Mouse (Mus musculus): ENCODE results near the gene Duxf3.
"Not testable (repeated sequence)": the region's sequence is repeated elsewhere in the genome, so short reads cannot be mapped to it uniquely, and the experiment has no call there.

Gene Duxf3

GRCm38 (mm10) chr10:58232641-58232969 lies at the start of gene Duxf3:
Gene Duxf3, minus strand, starts transcription at chr10:58232675.
- not testable (repeated sequence) for DNase-seq (ENCODE audit: low spot score)

- no peak for DNase-seq (ENCODE audit: low spot score)
Measured at GRCm38 (mm10) chr10:58282238-58282637, 49.8 kb upstream of the Duxf3 start.

GRCm38 (mm10) chr10:58258466-58258865 lies 26.0 kb upstream of the Duxf3 start:
- DNase-seq (ENCODE audit: low spot score), result no peak

GRCm38 (mm10) chr10:58255954-58256353 lies 23.5 kb upstream of the Duxf3 start:
- DNase-seq (ENCODE audit: low spot score), result peak; percentile 20

GRCm38 (mm10) chr10:58255213-58255892 lies 22.9 kb upstream of the Duxf3 start, which contains the start of gene Gcc2:
Gene Gcc2, plus strand, starts transcription at chr10:58255497.
- peak; percentile 91 for DNase-seq (ENCODE audit: low spot score)

- no peak for DNase-seq (ENCODE audit: low spot score)
Measured at GRCm38 (mm10) chr10:58254635-58255175, 22.2 kb upstream of the Duxf3 start.

- DNase-seq (ENCODE audit: low spot score), result no peak
Measured at GRCm38 (mm10) chr10:58249535-58249934, 17.1 kb upstream of the Duxf3 start.

GRCm38 (mm10) chr10:58238984-58239740 lies 6.7 kb upstream of the Duxf3 start:
- DNase-seq (ENCODE audit: low spot score), result peak; percentile 21

- no peak for DNase-seq (ENCODE audit: low spot score)
Measured at GRCm38 (mm10) chr10:58236613-58237012, 4.1 kb upstream of the Duxf3 start, which contains the start of gene Gm4981. Gene Gm4981, minus strand, starts transcription at chr10:58236701.

- DNase-seq (ENCODE audit: low spot score), result not testable (repeated sequence)
Measured at GRCm38 (mm10) chr10:58234985-58235384, 2.5 kb upstream of the Duxf3 start.

GRCm38 (mm10) chr10:58233740-58234121 lies 1.3 kb upstream of the Duxf3 start:
- not testable (repeated sequence) for DNase-seq (ENCODE audit: low spot score)

- DNase-seq (ENCODE audit: low spot score), result not testable (repeated sequence)
Measured at GRCm38 (mm10) chr10:58233054-58233739, 722 bp upstream of the Duxf3 start.

GRCm38 (mm10) chr10:58231779-58232640 lies 465 bp downstream of the Duxf3 start:
- not testable (repeated sequence) for DNase-seq (ENCODE audit: low spot score)

- not testable (repeated sequence) for DNase-seq (ENCODE audit: low spot score)
Measured at GRCm38 (mm10) chr10:58231088-58231487, 1.4 kb downstream of the Duxf3 start.

GRCm38 (mm10) chr10:58230021-58230420 lies 2.5 kb downstream of the Duxf3 start:
- not testable (repeated sequence) for DNase-seq (ENCODE audit: low spot score)

- not testable (repeated sequence) for DNase-seq (ENCODE audit: low spot score)
Measured at GRCm38 (mm10) chr10:58227798-58228197, 4.7 kb downstream of the Duxf3 start.

- peak; percentile 14 for DNase-seq (ENCODE audit: low spot score)
Measured at GRCm38 (mm10) chr10:58226357-58226756, 6.1 kb downstream of the Duxf3 start.

- not testable (repeated sequence) for DNase-seq (ENCODE audit: low spot score)
Measured at GRCm38 (mm10) chr10:58224827-58225785, 7.4 kb downstream of the Duxf3 start, which contains the start of gene AW822073. Gene AW822073, minus strand, starts transcription at chr10:58224930.

GRCm38 (mm10) chr10:58223972-58224805 lies 8.3 kb downstream of the Duxf3 start:
- DNase-seq (ENCODE audit: low spot score), result not testable (repeated sequence)
